Mouse (Mus musculus) hindbrain, embryonic 11.5 days (tissue): Measurements from ENCODE around the gene Parp8. TPM values are rescaled to one million over a fixed set of nuclear protein-coding genes. Genes with fewer than 3 reads are reported as not detected.
A peak's percentile ranks its signal among the peaks of the same experiment; 100 is the strongest.

ENCODE experiments used
- ATAC-seq: fragments of 200-750 bp; cut with Nextera tagmentation; 2 replicates; pipeline ENCODE4 v1.8.0; 2017; ENCODE audit warnings: mild to moderate bottlenecking, moderate TSS enrichment, moderate library complexity; ENCODE audit not compliant: low FRiP score
- DNase-seq: peaks from one replicate; pipeline ENCODE4 v3.0.0-alpha.2; 2015; ENCODE audit warnings: low spot score
- H3K27ac ChIP-seq: fragments of 300-500 bp; sonication (generic); 2 replicates; pipeline ENCODE4 v1.5.1; 2014; ENCODE audit warnings: mild to moderate bottlenecking, low read depth, low read length
- H3K27me3 ChIP-seq: fragments of 300-500 bp; sonication (generic); 2 replicates; pipeline ENCODE4 v1.6.1; 2014; ENCODE audit warnings: mild to moderate bottlenecking, low read length, moderate library complexity, mixed read lengths; ENCODE audit not compliant: control insufficient read depth, insufficient read depth
- H3K36me3 ChIP-seq: fragments of 300-500 bp; sonication (generic); 2 replicates; pipeline ENCODE4 v1.6.1; 2014; ENCODE audit warnings: mild to moderate bottlenecking, low read length, moderate library complexity, mixed read lengths; ENCODE audit not compliant: control insufficient read depth, insufficient read depth
- H3K4me1 ChIP-seq: fragments of 300-500 bp; sonication (generic); replicated peaks from 2 replicates; pipeline ENCODE4 v1.6.1; 2014; ENCODE audit warnings: low read length, mixed read lengths; ENCODE audit not compliant: control insufficient read depth, insufficient read depth
- H3K4me2 ChIP-seq: fragments of 300-500 bp; sonication (generic); replicated peaks from 2 replicates; pipeline ENCODE4 v1.6.1; 2014; ENCODE audit warnings: mild to moderate bottlenecking, low read depth, low read length
- H3K4me3 ChIP-seq: fragments of 300-500 bp; sonication (generic); 2 replicates; pipeline ENCODE4 v1.5.1; 2014; ENCODE audit warnings: low read depth, low read length
- H3K9ac ChIP-seq: fragments of 300-500 bp; sonication (generic); 2 replicates; pipeline ENCODE4 v1.6.1; 2014; ENCODE audit warnings: low read depth, low read length
- H3K9me3 ChIP-seq: fragments of 300-500 bp; sonication (generic); 2 replicates; pipeline ENCODE4 v1.6.1; 2016; ENCODE audit warnings: low read length; ENCODE audit not compliant: control insufficient read depth
- WGBS: fragments of 180-500 bp; shearing (Covaris S2); extraction: QIAGEN DNeasy Blood & Tissue Kit; methylation state at CpG from one replicate; pipeline ENCODE4 v1.1.7; 2014; 5-methylcytosine and 5-hydroxymethylcytosine counted together
- polyA plus RNA-seq: library from polyadenylated mRNA; unstranded; fragments of >200 nt; fragmentation: Nextera tagmentation; extraction: Ambion mirVana; gene quantifications from 2 replicates; pipeline ENCODE4 v1.2.1, GENCODE M21; 2014

Gene Parp8
- polyA plus RNA-seq, 1 experiment from 2014 or later = 18.2 TPM

GRCm38 (mm10) chr13:117008021-117009015, 17.0 kb downstream of the Parp8 start:
- Histone ChIP-seq H3K36me3 (no peaks in the 10 kb centered on the region), H3K27me3 (no peaks in the 10 kb centered on the region), H3K9me3 (no peaks in the 10 kb centered on the region), H3K9ac (no peak overlapping the region), H3K4me3 (no peak overlapping the region), H3K4me1 (no peaks in the 10 kb centered on the region), H3K4me2 (no peak overlapping the region), H3K27ac (no peak overlapping the region)
- no peak for ATAC-seq
- no peak for DNase-seq
- 93% methylated on average over 9 of the region's 9 CpGs for WGBS

- DNase-seq (no peak), ATAC-seq (no peak)
- Histone ChIP-seq H3K36me3 (no peaks in the 10 kb centered on the region), H3K4me1 (no peaks in the 10 kb centered on the region), H3K27me3 (no peaks in the 10 kb centered on the region), H3K9me3 (no peaks in the 10 kb centered on the region), H3K27ac (no peak overlapping the region), H3K4me2 (no peak overlapping the region), H3K4me3 (no peak overlapping the region), H3K9ac (no peak overlapping the region)
- WGBS = 85% methylated on average over 2 of the region's 2 CpGs
These were observed 17.8 kb downstream of the Parp8 start for GRCm38 (mm10) chr13:117007566-117007965.

- no peaks in the 10 kb centered on the region for H3K36me3 ChIP-seq
- H3K9me3 ChIP-seq = no peaks in the 10 kb centered on the region
- ATAC-seq (peak; percentile 64), DNase-seq (no peak)
- H3K4me2 ChIP-seq = no peak overlapping the region
- H3K4me3 ChIP-seq = no peak overlapping the region
- 53% methylated on average over 4 of the region's 4 CpGs for WGBS
- H3K9ac ChIP-seq = no peak overlapping the region
- no peaks in the 10 kb centered on the region for H3K4me1 ChIP-seq
- H3K27me3 ChIP-seq = no peaks in the 10 kb centered on the region
- no peak overlapping the region for H3K27ac ChIP-seq
These were observed 18.7 kb downstream of the Parp8 start for GRCm38 (mm10) chr13:117006638-117007037.

GRCm38 (mm10) chr13:117000493-117000892, 24.8 kb downstream of the Parp8 start:
- Histone ChIP-seq H3K9me3 (no peaks in the 10 kb centered on the region), H3K27ac (no peak overlapping the region), H3K36me3 (no peaks in the 10 kb centered on the region), H3K4me2 (no peak overlapping the region), H3K4me1 (no peaks in the 10 kb centered on the region), H3K9ac (no peak overlapping the region), H3K4me3 (no peak overlapping the region), H3K27me3 (no peaks in the 10 kb centered on the region)
- DNase-seq (no peak), ATAC-seq (no peak)
- WGBS = 99% methylated on average over 3 of the region's 3 CpGs

- Histone ChIP-seq H3K36me3 (no peaks in the 10 kb centered on the region), H3K9ac (no peak overlapping the region), H3K4me3 (no peak overlapping the region), H3K9me3 (no peaks in the 10 kb centered on the region), H3K4me1 (no peaks in the 10 kb centered on the region), H3K27ac (no peak overlapping the region), H3K27me3 (no peaks in the 10 kb centered on the region), H3K4me2 (no peak overlapping the region)
- ATAC-seq = no peak
- DNase-seq = no peak
- WGBS = 86% methylated on average over 7 of the region's 7 CpGs
These were observed 33.8 kb downstream of the Parp8 start for GRCm38 (mm10) chr13:116991560-116991959.

- no peaks in the 10 kb centered on the region for H3K9me3 ChIP-seq
- H3K27ac ChIP-seq = no peak overlapping the region
- WGBS = 88% methylated on average over 4 of the region's 4 CpGs
- no peak for ATAC-seq
- no peaks in the 10 kb centered on the region for H3K27me3 ChIP-seq
- no peak overlapping the region for H3K9ac ChIP-seq
- no peaks in the 10 kb centered on the region for H3K36me3 ChIP-seq
- no peak overlapping the region for H3K4me2 ChIP-seq
- DNase-seq = no peak
- no peaks in the 10 kb centered on the region for H3K4me1 ChIP-seq
- no peak overlapping the region for H3K4me3 ChIP-seq
These were observed 35.0 kb downstream of the Parp8 start for GRCm38 (mm10) chr13:116990327-116990726.

GRCm38 (mm10) chr13:116988706-116989105, 36.6 kb downstream of the Parp8 start:
- ATAC-seq (no peak), DNase-seq (no peak)
- Histone ChIP-seq H3K27ac (no peak overlapping the region), H3K4me3 (no peak overlapping the region), H3K27me3 (no peaks in the 10 kb centered on the region), H3K9ac (no peak overlapping the region), H3K36me3 (no peaks in the 10 kb centered on the region), H3K9me3 (no peaks in the 10 kb centered on the region), H3K4me1 (no peaks in the 10 kb centered on the region), H3K4me2 (no peak overlapping the region)
- 85% methylated on average over 2 of the region's 2 CpGs for WGBS

- no peak for ATAC-seq
- H3K4me2 ChIP-seq = no peak overlapping the region
- H3K4me3 ChIP-seq = no peak overlapping the region
- no peaks in the 10 kb centered on the region for H3K4me1 ChIP-seq
- H3K36me3 ChIP-seq = no peaks in the 10 kb centered on the region
- 81% methylated on average over 7 of the region's 7 CpGs for WGBS
- no peaks in the 10 kb centered on the region for H3K27me3 ChIP-seq
- no peaks in the 10 kb centered on the region for H3K9me3 ChIP-seq
- DNase-seq = no peak
- H3K27ac ChIP-seq = no peak overlapping the region
- no peak overlapping the region for H3K9ac ChIP-seq
These were observed 37.1 kb downstream of the Parp8 start for GRCm38 (mm10) chr13:116988208-116988607.

GRCm38 (mm10) chr13:116987284-116987683, 38.1 kb downstream of the Parp8 start:
- 53% methylated on average over 3 of the region's 3 CpGs for WGBS
- Histone ChIP-seq H3K4me3 (no peak overlapping the region), H3K9me3 (no peaks in the 10 kb centered on the region), H3K36me3 (no peaks in the 10 kb centered on the region), H3K9ac (no peak overlapping the region), H3K27ac (no peak overlapping the region), H3K4me1 (no peaks in the 10 kb centered on the region), H3K27me3 (no peaks in the 10 kb centered on the region), H3K4me2 (no peak overlapping the region)
- ATAC-seq = 0 out of 2 replicates have a peak, but pooled peaks have one; percentile 18
- no peak for DNase-seq
